Mouse (Mus musculus) left cerebral cortex, adult 8-10 months (tissue): Measurements from ENCODE around the gene Galnt18. TPM values are rescaled to one million over a fixed set of nuclear protein-coding genes. Genes with fewer than 3 reads are reported as not detected.

Experiments used
- DNase-seq, 2 experiments: peaks; one replicate each; pipeline ENCODE4 v3.0.0; 2022; ENCODE audit warnings: low spot score in 2 of 2
- total RNA-seq, 4 experiments: library from RNA; stranded (reverse); gene quantifications; 2 replicates each; pipeline ENCODE4 v1.2.4; 2022

The Galnt18 gene
- total RNA-seq, 4 experiments from 2014 or later = 34.0 to 36.6 (median 35.9) TPM

DNA sequence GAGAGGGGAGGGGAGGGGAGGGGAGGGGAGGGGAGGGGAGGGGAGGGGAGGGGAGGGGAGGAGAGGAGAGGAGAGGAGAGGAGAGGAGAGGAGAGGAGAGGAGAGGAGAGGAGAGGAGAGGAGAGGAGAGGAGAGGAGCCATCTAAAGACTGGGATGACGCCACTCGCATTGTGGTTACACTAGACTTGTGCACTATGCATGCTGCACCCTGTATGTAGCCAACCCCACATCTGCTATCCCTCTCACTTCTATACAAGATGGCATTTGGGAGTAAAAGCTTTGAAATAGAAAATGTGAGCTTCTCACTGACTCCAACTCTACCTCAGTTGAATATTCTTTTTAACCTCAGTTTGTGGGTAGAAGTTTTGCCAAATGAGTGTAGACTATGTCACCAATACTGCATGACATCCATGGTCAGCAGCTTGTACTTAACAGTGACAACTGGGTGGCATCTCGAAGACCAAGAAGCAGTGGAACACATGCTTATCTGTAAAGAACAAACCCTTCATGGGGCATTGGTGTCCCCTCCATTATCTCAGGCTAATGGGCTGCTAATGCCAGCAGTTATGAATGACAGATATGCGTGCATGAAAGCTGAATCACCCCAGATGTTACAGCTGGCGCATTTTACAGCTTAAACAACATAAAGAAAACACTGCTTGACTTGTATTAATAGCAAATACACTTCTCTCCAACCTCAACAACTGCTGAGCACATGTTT is 65.0 kb downstream of the Galnt18 start:
- no peak for DNase-seq

DNA sequence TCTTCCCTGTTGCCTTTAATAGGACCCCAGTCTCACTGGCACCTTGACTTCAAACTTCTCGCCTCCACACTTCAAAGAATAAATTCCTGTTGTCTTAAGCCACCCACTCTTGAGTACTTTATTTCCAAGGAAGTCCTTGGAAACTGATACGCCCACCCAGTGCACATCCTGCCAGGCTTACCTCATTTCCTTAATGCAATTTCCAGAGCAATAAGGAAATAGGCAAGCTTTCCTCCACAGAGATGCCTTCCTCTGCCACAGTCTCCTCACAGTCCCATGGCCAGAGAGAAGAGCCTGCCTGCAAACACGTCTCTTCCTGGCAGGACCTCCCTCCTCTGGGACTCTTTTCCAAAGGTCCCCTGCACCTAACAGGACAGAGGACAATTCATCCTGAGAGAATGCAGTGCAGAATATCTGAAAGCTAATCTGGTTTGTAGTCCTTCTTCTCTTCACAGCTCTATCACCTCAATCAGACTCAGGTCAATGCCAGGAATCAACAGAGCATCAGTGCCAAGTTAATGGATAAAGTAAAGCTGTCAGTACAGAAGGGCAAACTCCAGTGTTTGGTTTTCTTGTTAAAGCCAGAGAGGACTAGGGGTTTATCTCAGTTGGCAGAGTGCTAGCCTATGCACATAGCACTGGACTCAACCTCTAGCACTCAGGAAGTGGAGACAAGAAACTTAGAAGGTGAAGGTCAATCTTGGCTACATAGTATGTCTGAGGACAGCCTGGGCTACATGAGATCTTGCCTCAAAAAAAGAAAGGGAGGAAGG is 65.8 kb downstream of the Galnt18 start:
- DNase-seq = no peak

- no peak for DNase-seq
Observed at GRCm38 (mm10) chr7:111712797-111713196, 67.0 kb downstream of the Galnt18 start.

- no peak for DNase-seq
Observed at GRCm38 (mm10) chr7:111711045-111711808, 68.5 kb downstream of the Galnt18 start.

DNA sequence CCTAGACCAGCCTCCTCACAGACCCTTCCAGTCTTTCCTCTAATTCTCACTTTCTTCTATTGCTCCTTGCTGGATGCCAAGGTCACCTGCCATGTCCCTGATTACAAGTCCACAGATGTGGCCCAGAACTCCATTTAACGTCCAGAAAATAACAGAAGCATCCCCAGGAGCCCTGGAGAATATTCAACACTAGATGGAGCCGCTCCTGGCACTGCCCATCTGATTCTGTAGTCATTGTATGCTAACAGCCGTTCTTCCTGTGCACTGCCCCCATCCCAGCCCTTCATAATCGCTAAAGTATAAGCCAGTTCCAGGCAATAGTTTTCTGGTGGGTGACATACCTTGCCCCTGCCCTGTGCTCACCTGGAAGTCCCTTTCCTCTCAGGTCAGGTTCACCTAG is 69.5 kb downstream of the Galnt18 start:
- no peak for DNase-seq

GRCm38 (mm10) chr7:111708563-111708962 is 71.2 kb downstream of the Galnt18 start:
- DNase-seq = no peak

- no peak for DNase-seq
Observed at GRCm38 (mm10) chr7:111702961-111703360, 76.8 kb downstream of the Galnt18 start.

GRCm38 (mm10) chr7:111701788-111702187 is 78.0 kb downstream of the Galnt18 start:
- no peak for DNase-seq

GRCm38 (mm10) chr7:111699446-111699845 is 80.3 kb downstream of the Galnt18 start:
- no peak for DNase-seq

DNA sequence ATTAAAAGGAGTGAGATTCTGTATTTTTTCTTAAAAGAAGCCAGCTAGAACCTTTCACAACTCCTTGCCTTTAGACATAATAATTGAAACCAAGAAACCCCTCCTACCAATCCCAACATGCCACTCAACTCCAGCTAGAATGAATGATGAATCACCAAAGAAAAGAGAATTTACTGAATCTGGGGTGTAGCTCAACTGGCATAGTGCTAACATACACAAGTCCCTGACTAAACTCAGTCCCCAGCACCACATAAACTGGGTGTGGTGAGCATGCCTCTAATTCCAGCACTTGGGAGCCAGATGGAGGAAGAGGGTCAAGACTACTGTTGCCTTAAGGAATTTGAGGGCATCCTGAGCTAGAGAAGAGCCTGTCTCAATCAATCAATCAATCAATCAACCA is 83.6 kb downstream of the Galnt18 start:
- DNase-seq = no peak

DNA sequence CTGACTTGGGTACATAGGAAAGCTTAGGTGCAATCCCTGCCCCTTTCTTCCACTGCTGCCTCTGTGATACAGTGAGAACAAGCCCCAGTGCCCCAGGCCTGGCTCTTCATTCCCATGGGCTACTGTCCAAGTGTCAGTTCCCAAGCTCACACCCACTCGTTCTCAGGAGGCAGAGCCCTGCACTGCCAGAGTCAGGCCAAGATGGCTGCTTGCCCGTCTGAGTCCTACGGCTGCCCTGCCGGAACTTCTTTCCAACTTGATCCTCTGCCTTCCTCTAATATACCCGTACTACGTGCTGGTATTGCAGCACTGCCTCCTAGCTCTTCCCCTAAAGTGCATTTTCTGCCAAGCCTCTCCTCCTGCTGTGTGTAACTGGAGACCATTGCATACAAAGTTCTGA is 85.5 kb downstream of the Galnt18 start:
- DNase-seq = no peak

DNA sequence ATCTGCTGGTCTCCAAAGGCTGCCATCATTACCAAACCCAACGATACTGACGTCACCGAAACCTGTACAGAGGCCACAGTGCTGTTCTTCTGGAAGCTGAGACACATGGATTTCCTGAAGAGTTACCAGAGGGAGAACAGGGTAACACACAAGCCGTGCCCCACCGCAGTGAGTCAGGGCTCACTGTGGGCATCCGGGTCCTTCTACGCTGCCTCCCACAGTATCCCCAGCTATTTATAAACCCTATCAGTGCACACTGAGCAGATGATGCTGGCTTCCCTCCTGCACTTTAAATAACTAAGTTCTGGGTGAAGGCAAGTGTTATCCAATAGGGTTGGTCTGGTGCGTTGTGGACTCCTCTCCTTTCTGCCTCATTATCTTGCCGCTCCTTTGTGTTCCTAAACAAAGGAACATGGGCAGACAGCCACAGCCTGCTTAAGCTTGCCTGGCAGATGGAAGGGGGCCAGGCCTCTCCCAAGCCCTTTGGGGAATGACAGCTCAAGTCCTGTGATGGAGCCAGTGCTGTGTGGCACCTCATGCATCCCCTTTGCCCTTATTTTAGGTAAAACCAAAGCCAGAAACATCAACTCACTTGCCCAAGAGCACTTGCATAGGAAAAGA is 87.0 kb downstream of the Galnt18 start:
- peak in 1 of 2 experiments; percentile 66 for DNase-seq

- DNase-seq = no peak
Observed at GRCm38 (mm10) chr7:111680108-111680507, 99.7 kb downstream of the Galnt18 start.

- DNase-seq = no peak
Observed at GRCm38 (mm10) chr7:111676483-111676882, 103.3 kb downstream of the Galnt18 start.

DNA sequence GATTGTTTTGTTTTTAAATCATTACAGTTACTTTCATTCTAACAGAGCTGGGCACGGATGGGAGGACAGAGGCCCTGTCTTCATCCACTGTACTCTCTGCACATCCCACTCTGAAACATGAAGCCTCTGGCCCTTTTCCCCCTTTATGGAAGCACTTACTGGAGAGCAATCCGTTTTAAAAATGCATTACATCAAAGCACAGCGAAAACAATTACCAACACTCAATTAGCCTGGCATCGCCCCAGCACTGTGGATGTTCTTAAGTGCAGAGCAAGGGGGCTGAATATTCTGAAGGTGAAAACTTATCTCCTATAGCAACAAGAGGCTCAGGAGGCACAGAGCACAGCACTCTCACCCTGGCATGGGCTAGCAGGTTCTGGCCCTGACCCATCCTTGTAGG is 107.3 kb downstream of the Galnt18 start:
- no peak for DNase-seq

DNA sequence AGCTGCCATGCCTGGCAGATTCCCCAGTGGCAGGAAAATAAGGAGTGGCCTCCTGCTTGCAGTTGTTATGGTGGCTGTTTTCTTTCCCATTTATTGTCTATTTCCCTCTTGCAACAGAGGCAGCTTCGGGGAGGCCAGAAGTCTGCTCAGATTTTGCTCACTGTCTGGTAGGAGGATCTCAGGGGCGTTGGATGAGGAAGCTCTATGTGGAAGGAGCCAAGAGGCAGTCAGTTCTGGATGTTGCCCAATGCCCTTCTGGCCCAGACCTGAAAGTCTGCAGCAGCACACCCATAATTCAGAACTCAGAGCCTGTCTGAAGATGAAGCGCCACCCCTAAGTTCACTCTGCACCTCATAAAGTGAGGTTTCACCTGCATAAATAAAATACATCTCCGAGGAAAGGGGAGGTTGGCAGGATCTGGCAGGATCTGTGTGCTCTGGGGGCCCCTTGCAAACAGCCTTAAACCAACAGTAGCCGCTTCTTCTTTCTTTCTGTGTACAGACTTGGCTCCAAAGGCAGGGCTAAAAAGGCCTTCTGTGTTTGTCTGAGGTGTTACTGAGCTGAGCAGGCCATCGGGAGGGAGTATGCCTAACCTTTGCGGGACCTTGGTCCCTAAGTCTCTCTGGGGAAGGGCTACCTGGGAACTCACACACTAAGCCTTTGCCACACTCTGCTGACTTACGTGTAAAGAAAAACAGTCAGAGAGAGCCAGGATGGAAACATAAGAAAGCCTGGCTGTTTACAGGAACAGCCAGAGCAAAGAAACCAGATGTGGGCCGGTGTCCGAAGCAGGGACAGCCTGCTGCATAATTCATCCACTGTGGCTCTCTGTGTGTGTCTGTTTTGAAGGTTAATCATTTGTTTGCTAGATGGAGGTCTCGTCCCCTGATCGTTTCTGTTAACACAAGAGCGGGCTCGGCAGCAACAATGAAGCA is 116.4 kb downstream of the Galnt18 start:
- DNase-seq = no peak

GRCm38 (mm10) chr7:111658579-111658978 is 121.2 kb downstream of the Galnt18 start:
- DNase-seq = no peak

DNA sequence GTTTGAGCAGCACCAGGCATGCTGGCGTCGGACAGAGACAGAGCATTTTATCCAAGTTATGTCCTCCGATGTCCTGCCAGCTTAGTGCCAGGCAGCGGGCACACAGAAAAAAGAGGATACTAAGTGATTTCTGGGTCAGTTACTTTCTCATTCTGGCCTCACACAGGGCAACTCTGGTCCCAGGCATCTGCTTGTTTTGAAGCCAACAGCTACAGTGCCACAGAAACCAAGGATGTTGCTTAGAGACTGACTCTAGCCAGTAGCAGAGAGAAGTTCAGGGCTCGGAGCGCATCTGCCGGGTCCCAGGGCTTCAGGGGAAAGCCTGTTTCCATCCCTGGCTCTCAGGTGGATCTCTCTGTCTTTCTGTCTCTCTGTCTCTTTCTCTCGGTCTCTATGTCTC is 124.8 kb downstream of the Galnt18 start:
- no peak for DNase-seq

- DNase-seq = no peak
Observed at GRCm38 (mm10) chr7:111654526-111654925, 125.3 kb downstream of the Galnt18 start.

DNA sequence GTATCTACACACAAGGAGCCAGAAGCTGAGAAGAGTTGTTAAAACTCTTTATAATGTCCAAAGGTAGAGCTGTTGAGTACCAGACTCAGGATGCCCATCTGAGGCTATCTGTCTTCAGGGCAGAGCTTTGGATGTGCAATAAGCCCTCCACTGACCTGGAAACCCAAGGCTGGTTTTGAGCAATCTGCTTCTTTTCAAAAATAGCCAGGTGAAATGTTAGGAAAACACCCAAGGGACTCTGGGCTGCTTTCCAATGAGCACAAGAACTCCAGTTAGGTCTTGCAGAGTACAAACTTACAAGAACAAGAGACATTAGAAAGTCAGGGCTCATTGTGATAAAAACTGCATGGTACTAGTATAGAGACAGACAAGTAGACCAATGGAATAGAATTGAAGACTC is 135.4 kb downstream of the Galnt18 start:
- no peak for DNase-seq

- no peak for DNase-seq
Observed at GRCm38 (mm10) chr7:111638899-111639298, 140.9 kb downstream of the Galnt18 start.
